Mouse (Mus musculus) G1E (cell line): ENCODE measurements at regions not wholly inside any gene's neighbourhood (a gene's known extent, or its start where the extent isn't known, plus 50 kb on each side); places are given as distances from the start of the nearest gene placed in this dataset.

Source experiments
- CTCF ChIP-seq: IDR thresholded peaks from 2 replicates; pipeline ENCODE4 v1.5.1; 2012; ENCODE audit warnings: low read depth, low read length, inconsistent platforms, mixed read lengths
- GATA1 ChIP-seq: IDR thresholded peaks from 2 replicates; pipeline ENCODE4 v1.6.1; 2012; ENCODE audit warnings: borderline replicate concordance, low read length, inconsistent platforms, mixed read lengths
- GATA2 ChIP-seq: IDR thresholded peaks from 2 replicates; pipeline ENCODE4 v1.6.1; 2012; ENCODE audit warnings: low read depth, low read length, inconsistent platforms, borderline replicate concordance
- POLR2AphosphoS5 ChIP-seq: IDR thresholded peaks from 2 replicates; pipeline ENCODE4 v1.6.1; 2012; ENCODE audit warnings: low read depth, low read length, inconsistent platforms; ENCODE audit not compliant: insufficient replicate concordance

DNA sequence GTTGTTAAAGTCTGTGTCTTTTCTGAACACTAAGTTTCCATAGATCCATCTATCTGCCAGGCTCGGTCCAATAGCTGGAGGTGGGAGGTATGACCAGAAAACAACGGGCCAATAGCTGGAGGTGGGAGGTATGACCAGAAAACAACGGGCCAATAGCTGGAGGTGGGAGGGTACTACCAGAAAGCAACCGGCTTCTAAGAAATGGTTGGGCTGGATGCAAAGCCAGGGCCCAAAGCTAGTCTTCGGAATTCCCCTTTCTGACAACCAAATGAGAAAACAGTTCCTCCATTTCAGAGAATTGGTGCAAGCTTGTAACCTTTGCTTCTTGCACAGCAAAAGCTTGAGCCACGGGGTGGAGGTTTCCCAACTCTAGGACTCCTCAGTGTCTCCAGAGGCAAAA lies 147.1 kb upstream of the 1600014C23Rik start:
- TF ChIP-seq CTCF (no peak), GATA1 (no peak), GATA2 (no peak), POLR2AphosphoS5 (no peak)
